Mouse (Mus musculus) myocyte (in vitro differentiated cells): ENCODE measurements around the gene Dgcr6. TPM values are rescaled to one million over a fixed set of nuclear protein-coding genes. Genes with fewer than 3 reads are reported as not detected.
"Not testable (repeated sequence)": the region's sequence is repeated elsewhere in the genome, so short reads cannot be mapped to it uniquely, and the experiment has no call there.

Experiments
- H3K27me3 ChIP-seq: one replicate; pipeline ENCODE4 v1.6.1; 2011; ENCODE audit not compliant: control insufficient read depth, insufficient read depth, insufficient read length
- H3K36me3 ChIP-seq: one replicate; pipeline ENCODE4 v1.6.1; 2011; ENCODE audit not compliant: control insufficient read depth, insufficient read depth
- H3K4me2 ChIP-seq: one replicate; pipeline ENCODE4 v1.6.1; 2011; ENCODE audit warnings: low read depth, control low read depth
- H3K4me3 ChIP-seq: one replicate; pipeline ENCODE4 v1.5.1; 2011; ENCODE audit warnings: mild to moderate bottlenecking, control low read depth, moderate library complexity
- H3K79me2 ChIP-seq: one replicate; pipeline ENCODE4 v1.6.1; 2011; ENCODE audit not compliant: control insufficient read depth, insufficient read depth
- H3ac ChIP-seq: one replicate; pipeline ENCODE4 v1.6.1; 2011; ENCODE audit not compliant: control insufficient read depth, insufficient read length
- CEBPB ChIP-seq: IDR thresholded peaks from 2 replicates; pipeline ENCODE4 v1.6.1; 2011; ENCODE audit warnings: mild to moderate bottlenecking, moderate library complexity; ENCODE audit not compliant: poor library complexity, insufficient read depth, severe bottlenecking
- E2F4 ChIP-seq: IDR thresholded peaks from one replicate; pipeline ENCODE4 v1.6.1; 2011; ENCODE audit warnings: mild to moderate bottlenecking, control low read depth, moderate library complexity; ENCODE audit not compliant: insufficient read depth
- MAX ChIP-seq: IDR thresholded peaks from one replicate; pipeline ENCODE4 v1.6.1; 2011; ENCODE audit warnings: low read depth, mild to moderate bottlenecking, control low read depth
- MYOD1 ChIP-seq, 3 experiments: IDR thresholded peaks; one replicate each; pipeline ENCODE4 v1.6.1; 2011; ENCODE audit warnings: control low read depth in 2 of 3, low read depth in 2 of 3, mild to moderate bottlenecking in 2 of 3, moderate library complexity in 1 of 3; ENCODE audit not compliant: insufficient read length in 2 of 3, control insufficient read depth in 1 of 3
- MYOG ChIP-seq, 3 experiments: IDR thresholded peaks; one replicate each; pipeline ENCODE4 v1.6.1; 2011; ENCODE audit warnings: control low read depth in 2 of 3, low read depth in 2 of 3, mild to moderate bottlenecking in 2 of 3; ENCODE audit not compliant: insufficient read length in 2 of 3, control insufficient read depth in 1 of 3, insufficient read depth in 1 of 3
- POLR2A ChIP-seq: IDR thresholded peaks from one replicate; pipeline ENCODE4 v1.6.1; 2011; ENCODE audit warnings: low read depth, mild to moderate bottlenecking, control low read depth, moderate library complexity; ENCODE audit not compliant: insufficient read length
- POLR2AphosphoS2 ChIP-seq: IDR thresholded peaks from one replicate; pipeline ENCODE4 v1.6.1; 2011; ENCODE audit warnings: low read depth, control low read depth; ENCODE audit not compliant: insufficient read length
- REST ChIP-seq: IDR thresholded peaks from one replicate; pipeline ENCODE4 v1.6.1; 2011; ENCODE audit warnings: mild to moderate bottlenecking, control low read depth, moderate library complexity; ENCODE audit not compliant: insufficient read depth, insufficient read length
- SRF ChIP-seq: IDR thresholded peaks from one replicate; pipeline ENCODE4 v1.6.1; 2011; ENCODE audit warnings: low read depth; ENCODE audit not compliant: control insufficient read depth, insufficient read length
- TCF12 ChIP-seq: IDR thresholded peaks from one replicate; pipeline ENCODE4 v1.6.1; 2011; ENCODE audit warnings: mild to moderate bottlenecking, control low read depth; ENCODE audit not compliant: poor library complexity, insufficient read depth, severe bottlenecking
- TCF3 ChIP-seq: IDR thresholded peaks from one replicate; pipeline ENCODE4 v1.6.1; 2011; ENCODE audit warnings: low read depth, control low read depth; ENCODE audit not compliant: insufficient read length
- USF1 ChIP-seq: IDR thresholded peaks from one replicate; pipeline ENCODE4 v1.6.1; 2011; ENCODE audit warnings: low read depth, mild to moderate bottlenecking, control low read depth, moderate library complexity
- polyA plus RNA-seq: library from polyadenylated mRNA; unstranded; fragments of >200 nt; fragmentation: generic; extraction: Trizol; gene quantifications from one replicate; pipeline ENCODE4 v1.2.1, GENCODE M21; 2012; ENCODE audit warnings: missing spikeins

Gene Dgcr6
- polyA plus RNA-seq = 67.2 TPM

DNA sequence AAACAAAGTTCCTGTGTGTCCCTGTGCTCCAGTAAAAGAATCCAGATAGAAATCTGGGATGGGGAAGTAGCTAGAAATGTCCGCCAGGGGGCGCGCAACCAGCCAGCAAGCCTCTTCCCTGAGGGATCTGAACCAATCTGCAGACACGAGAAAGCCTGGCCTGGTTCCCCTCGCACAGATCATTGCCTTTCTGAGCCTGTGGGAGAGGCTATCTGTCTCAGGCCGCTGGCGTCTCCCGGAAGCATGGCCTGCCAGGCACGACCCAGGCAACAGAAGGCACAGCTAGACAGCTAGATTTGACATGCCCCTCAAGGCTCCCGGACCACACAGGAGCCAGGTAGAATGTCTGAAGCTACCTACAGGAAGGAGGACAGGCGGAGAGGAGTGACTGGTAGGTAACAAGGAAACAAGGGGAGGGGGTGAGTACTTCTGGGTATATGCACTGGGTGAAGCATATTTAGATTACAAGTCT lies at the start of gene Dgcr6:
Gene Dgcr6, plus strand, starts transcription at position 130 of the 472 bp plus-strand sequence.
- H3K36me3 ChIP-seq = no peaks in the 10 kb centered on the region
- peaks cover 26% of the 10 kb centered on the region for H3K27me3 ChIP-seq
- H3ac ChIP-seq = no peak within 1 kb of the TSS
- no peak for TF ChIP-seq E2F4
- TF ChIP-seq CEBPB = no peak
- no peak for TF ChIP-seq POLR2A
- no peak for TF ChIP-seq TCF3
- TF ChIP-seq SRF = no peak
- no peak for TF ChIP-seq TCF12
- no peak for TF ChIP-seq MYOG (IDR thresholded peaks at IDR 0.05; ENCODE audit: control insufficient read depth in 1 of 3, insufficient read depth in 1 of 3, insufficient read length in 2 of 3, low read depth in 2 of 3)
- no peak for TF ChIP-seq REST
- H3K4me3 ChIP-seq = no peak within 1 kb of the TSS
- H3K4me2 ChIP-seq = no peak within 1 kb of the TSS
- no peaks in the 10 kb centered on the region for H3K79me2 ChIP-seq

DNA sequence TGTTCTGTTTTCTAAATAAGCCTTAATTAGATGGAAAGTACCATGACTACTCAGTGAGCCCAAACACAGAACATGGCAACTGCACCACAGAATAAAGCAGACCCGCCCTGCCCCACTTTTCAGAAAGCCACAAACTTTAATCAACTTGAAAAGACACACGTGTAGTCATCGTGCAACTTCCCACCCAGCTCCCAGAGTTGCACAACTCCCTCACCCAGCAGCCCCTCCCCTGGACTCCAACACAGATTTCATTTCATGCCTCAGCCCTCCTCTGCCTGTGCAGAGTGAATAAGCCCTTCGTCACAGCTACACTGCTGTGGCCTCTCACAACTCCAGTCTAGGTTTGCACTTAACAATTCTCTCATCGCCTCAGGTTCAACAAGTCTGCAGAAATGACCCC lies 48.1 kb upstream of the Dgcr6 start:
- no peak overlapping the region for H3K4me2 ChIP-seq

DNA sequence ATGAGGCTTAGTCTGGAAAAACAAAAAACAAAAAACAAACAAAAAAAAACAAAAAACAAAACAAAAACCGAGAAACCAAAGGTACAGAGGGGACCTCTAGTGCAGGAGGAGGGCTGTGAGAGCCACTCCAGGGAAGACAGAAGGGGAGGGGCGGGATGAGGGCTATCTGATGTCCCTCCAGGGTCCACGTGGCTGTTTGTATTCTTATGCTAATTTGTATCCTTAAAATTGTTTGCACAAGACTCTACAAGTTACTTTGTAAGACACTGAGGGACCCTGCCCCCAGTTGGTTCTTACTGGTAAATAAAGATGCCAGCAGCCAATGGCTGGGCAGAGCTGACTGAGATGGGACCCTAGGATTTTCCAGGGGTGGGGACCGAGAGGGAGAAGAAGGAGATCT lies 45.6 kb upstream of the Dgcr6 start:
- no peak overlapping the region for H3ac ChIP-seq
- no peak for TF ChIP-seq SRF
- no peak for TF ChIP-seq REST
- TF ChIP-seq USF1 = no peak
- TF ChIP-seq CEBPB = no peak
- TF ChIP-seq TCF12 = no peak
- TF ChIP-seq TCF3 = no peak
- no peak for TF ChIP-seq POLR2A
- no peak for TF ChIP-seq MYOD1 (IDR thresholded peaks at IDR 0.05; ENCODE audit: control insufficient read depth in 1 of 3, insufficient read length in 2 of 3, low read depth in 2 of 3)
- TF ChIP-seq MYOG (IDR thresholded peaks at IDR 0.05; ENCODE audit: control insufficient read depth in 1 of 3, insufficient read depth in 1 of 3, insufficient read length in 2 of 3, low read depth in 2 of 3) = no peak
- no peak for TF ChIP-seq POLR2AphosphoS2
- TF ChIP-seq MAX = no peak
- no peak for TF ChIP-seq E2F4
- H3K4me2 ChIP-seq = no peak overlapping the region
- H3K36me3 ChIP-seq = no peaks in the 10 kb centered on the region
- H3K27me3 ChIP-seq = peaks cover 46% of the 10 kb centered on the region
- H3K79me2 ChIP-seq = no peaks in the 10 kb centered on the region
- no peak overlapping the region for H3K4me3 ChIP-seq

More for the DNA sequence above, 48.1 kb upstream of the Dgcr6 start:
- H3K4me3 ChIP-seq = no peak overlapping the region
- no peaks in the 10 kb centered on the region for H3K36me3 ChIP-seq
- no peak overlapping the region for H3ac ChIP-seq
- peaks cover 50% of the 10 kb centered on the region for H3K27me3 ChIP-seq
- peak; percentile 44; the same call in 1 of the 2 replicates for TF ChIP-seq CEBPB
- no peak for TF ChIP-seq POLR2AphosphoS2
- no peaks in the 10 kb centered on the region for H3K79me2 ChIP-seq

DNA sequence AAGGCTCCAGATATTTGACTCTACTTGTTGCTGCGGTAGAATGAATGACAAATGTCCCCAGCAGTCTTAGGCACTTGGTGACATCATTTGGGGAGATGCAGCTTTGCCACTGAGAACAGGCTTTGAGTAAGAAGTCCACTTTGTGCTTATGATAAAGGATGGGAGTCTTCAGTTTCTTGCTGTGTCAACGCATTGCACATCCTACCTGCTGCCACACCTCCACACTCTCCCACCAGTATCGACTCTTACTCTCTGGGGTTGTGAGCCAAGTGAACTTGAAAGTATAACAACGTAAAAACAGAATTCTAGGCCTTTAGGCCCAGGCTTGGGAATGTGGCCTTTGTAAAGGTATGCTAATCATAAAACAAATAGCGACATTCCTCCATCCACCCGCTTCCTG lies 41.6 kb upstream of the Dgcr6 start:
- Histone ChIP-seq H3K79me2 (no peaks in the 10 kb centered on the region), H3K27me3 (peaks cover 26% of the 10 kb centered on the region), H3K36me3 (no peaks in the 10 kb centered on the region), H3K4me2 (no peak overlapping the region), H3K4me3 (no peak overlapping the region), H3ac (no peak overlapping the region)
- TF ChIP-seq MAX (no peak), TCF3 (no peak), CEBPB (no peak), POLR2A (no peak), SRF (no peak)

DNA sequence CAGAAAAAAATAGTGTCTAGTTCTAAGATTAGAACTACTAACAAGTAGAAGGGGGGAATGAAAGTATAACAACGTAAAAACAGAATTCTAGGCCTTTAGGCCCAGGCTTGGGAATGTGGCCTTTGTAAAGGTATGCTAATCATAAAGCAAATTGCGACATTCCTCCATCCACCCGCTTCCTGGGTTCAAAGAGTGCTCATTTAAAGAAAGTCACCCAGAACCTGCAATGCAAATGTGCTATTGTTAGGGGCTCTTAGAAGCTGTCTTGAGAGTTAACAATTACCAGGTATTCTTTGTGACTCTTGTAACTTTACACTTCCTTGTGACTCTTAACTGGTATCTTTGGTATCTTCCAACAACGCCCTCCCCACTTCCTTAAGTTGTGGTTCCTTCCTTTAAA lies 36.2 kb upstream of the Dgcr6 start:
- not testable (repeated sequence) for H3ac ChIP-seq, H3K79me2 ChIP-seq, H3K4me3 ChIP-seq, H3K36me3 ChIP-seq, H3K4me2 ChIP-seq
- peaks cover 11% of the 10 kb centered on the region for H3K27me3 ChIP-seq

DNA sequence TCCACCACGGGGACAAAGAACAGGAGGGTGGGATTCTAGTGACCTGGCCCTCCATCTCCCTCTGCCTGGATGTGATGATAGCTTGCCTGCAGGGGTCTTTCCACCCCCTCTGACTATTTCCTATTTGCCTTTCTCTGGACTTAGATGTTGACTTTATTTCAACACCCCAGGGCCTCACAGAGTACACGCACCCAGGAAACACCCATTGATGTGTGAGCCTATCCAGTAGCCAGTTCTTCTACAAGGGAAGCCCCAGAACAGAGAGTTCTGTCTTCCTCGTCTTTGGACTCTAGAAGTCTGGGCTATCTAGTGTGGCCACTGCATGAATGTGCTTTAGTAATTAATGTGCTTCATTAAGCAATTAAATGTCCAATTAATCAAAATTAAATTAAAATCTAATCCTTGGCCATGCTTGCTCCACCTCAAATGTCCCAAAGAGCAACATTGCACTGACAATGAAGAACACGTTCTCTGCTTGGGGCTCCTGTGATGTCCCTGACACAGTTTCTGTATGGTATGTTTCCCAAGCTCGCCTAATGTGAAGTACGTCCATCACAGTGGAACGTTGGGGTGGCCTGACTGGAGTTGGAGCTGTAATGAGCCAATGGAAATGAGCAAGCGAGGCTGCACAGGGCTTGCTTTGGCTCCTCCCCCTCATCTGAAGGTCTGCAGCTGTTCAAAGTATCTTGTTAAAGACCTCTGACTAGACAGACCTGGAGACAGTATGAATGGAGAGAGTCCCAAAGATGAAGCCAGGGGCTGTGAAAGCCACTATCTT lies 29.7 kb upstream of the Dgcr6 start:
- Histone ChIP-seq H3K27me3 (peaks cover 11% of the 10 kb centered on the region), H3K4me2 (no peak overlapping the region), H3K36me3 (no peaks in the 10 kb centered on the region), H3K4me3 (no peak overlapping the region), H3ac (no peak overlapping the region), H3K79me2 (no peaks in the 10 kb centered on the region)
- TF ChIP-seq MYOD1 (IDR thresholded peaks at IDR 0.05; ENCODE audit: control insufficient read depth in 1 of 3, insufficient read length in 2 of 3, low read depth in 2 of 3) (no peak), POLR2A (no peak), MAX (no peak), CEBPB (no peak), REST (no peak), POLR2AphosphoS2 (no peak), SRF (no peak)
